In genomic region chr3:147182366-147182875, GRCm38 (mm10) we compare ENCODE assay signal across 9 mouse cellular contexts.
A peak's percentile ranks its signal among the peaks of the same experiment; 100 is the strongest.
DNase-seq lines count a peak whose midpoint lies in the region; ATAC-seq lines count a peak whose summit lies in the region.
"Had no signal": no experiment of that assay in that cellular context is flagged by ENCODE, and none has a peak within 500 bp of the region (broad histone marks: within the 10 kb centered on the region; RNA-seq: fewer than 3 reads in every experiment).

No protein-coding gene starts in this region.

- ATAC-seq in frontal cortex, adult (ENCODE audit: low TSS enrichment), result peak; percentile 60
- no peak for ATAC-seq in lung, embryonic 15.5 days (ENCODE audit: borderline replicate concordance, extremely low read depth, low FRiP score, low TSS enrichment)
- peak; percentile 46 for ATAC-seq in heart, embryonic 16.5 days (replicated peaks; ENCODE audit: extremely low read depth, insufficient read depth, low FRiP score)
- ATAC-seq in midbrain, embryonic 15.5 days (replicated peaks), result peak; percentile 82
- no peak for ATAC-seq in CD4-positive, CD25-positive, alpha-beta regulatory T cell, adult 4 months

- no peak overlapping the region for H3K9ac ChIP-seq in lung, embryonic 15.5 days
- no peak overlapping the region for H3K9ac ChIP-seq in heart, embryonic 16.5 days (ENCODE audit: low read length)
- H3K9ac ChIP-seq in midbrain, embryonic 15.5 days, result no peak overlapping the region

- H3K4me3 ChIP-seq in lung, embryonic 15.5 days, result no peak overlapping the region
- peak overlapping the region; percentile 17 for H3K4me3 ChIP-seq in heart, embryonic 16.5 days (ENCODE audit: low read length)
- no peak overlapping the region for H3K4me3 ChIP-seq in midbrain, embryonic 15.5 days

- no peak overlapping the region for H3K27ac ChIP-seq in lung, embryonic 15.5 days
- peak overlapping the region; percentile 50; the same call in 1 of the 2 replicates for H3K27ac ChIP-seq in heart, embryonic 16.5 days (ENCODE audit: low read length)
- peak overlapping the region; percentile 68; the same call in 1 of the 2 replicates for H3K27ac ChIP-seq in midbrain, embryonic 15.5 days

- peak overlapping the region; percentile 36; the same call in 1 of the 2 replicates for H3K4me2 ChIP-seq in lung, embryonic 15.5 days
- H3K4me2 ChIP-seq in heart, embryonic 16.5 days (ENCODE audit: low read depth, low read length), result peak overlapping the region; percentile 54
- peak overlapping the region; percentile 30 for H3K4me2 ChIP-seq in midbrain, embryonic 15.5 days

- no peaks in the 10 kb centered on the region for H3K9me3 ChIP-seq in lung, embryonic 15.5 days
- no peaks in the 10 kb centered on the region for H3K9me3 ChIP-seq in heart, embryonic 16.5 days (replicated peaks; ENCODE audit: control insufficient read depth, low read length)
- no peaks in the 10 kb centered on the region for H3K9me3 ChIP-seq in midbrain, embryonic 15.5 days

- H3K4me1 ChIP-seq in lung, embryonic 15.5 days, result peaks cover 12% of the 10 kb centered on the region
- H3K4me1 ChIP-seq in heart, embryonic 16.5 days (ENCODE audit: control insufficient read depth, insufficient read depth, low read length), result peaks cover 16% of the 10 kb centered on the region
- H3K4me1 ChIP-seq in midbrain, embryonic 15.5 days, result peaks cover 23% of the 10 kb centered on the region

- H3K27me3 ChIP-seq in lung, embryonic 15.5 days, result peaks cover 2% of the 10 kb centered on the region; the same call in 1 of the 2 replicates
- no peaks in the 10 kb centered on the region for H3K27me3 ChIP-seq in heart, embryonic 16.5 days (ENCODE audit: control insufficient read depth, insufficient read depth, low read length)
- no peaks in the 10 kb centered on the region for H3K27me3 ChIP-seq in midbrain, embryonic 15.5 days (replicated peaks)

- WGBS in lung, embryonic 15.5 days, result 36% methylated on average over 15 of the region's 15 CpGs
- WGBS in heart, embryonic 16.5 days, result 44% methylated on average over 15 of the region's 15 CpGs
- 9% methylated on average over 15 of the region's 15 CpGs for WGBS in midbrain, embryonic 15.5 days

- no peaks in the 10 kb centered on the region for H3K36me3 ChIP-seq in lung, embryonic 15.5 days
- no peaks in the 10 kb centered on the region for H3K36me3 ChIP-seq in heart, embryonic 16.5 days (ENCODE audit: control insufficient read depth, insufficient read depth)
- no peaks in the 10 kb centered on the region for H3K36me3 ChIP-seq in midbrain, embryonic 15.5 days (replicated peaks)

- no peak for DNase-seq in frontal cortex, postnatal 25 days (ENCODE audit: low spot score in 2 of 2)
- no peak for DNase-seq in lung, postnatal 36 days
- DNase-seq in yolk sac, embryonic 10.5 days (ENCODE audit: low spot score), result no peak
- DNase-seq: right cerebral cortex, postnatal 25 days had no signal

Comparison
In these comparisons a context has a peak if more than half of its experiments do, and no peak if none do; other contexts are left out.
1. ATAC-seq: peak in frontal cortex, adult (single experiment), heart, embryonic 16.5 days (single experiment) and midbrain, embryonic 15.5 days (single experiment); none in lung, embryonic 15.5 days (single experiment) and CD4-positive, CD25-positive, alpha-beta regulatory T cell, adult 4 months (single experiment).
2. Peak in every context shown above with its lines, with median percentiles within 50 percentile points of each other: H3K4me2 ChIP-seq.